Mouse (Mus musculus): ENCODE measurements at regions not wholly inside any gene's neighbourhood (a gene's known extent, or its start where the extent isn't known, plus 50 kb on each side); places are given as distances from the start of the nearest gene placed in this dataset.

DNA sequence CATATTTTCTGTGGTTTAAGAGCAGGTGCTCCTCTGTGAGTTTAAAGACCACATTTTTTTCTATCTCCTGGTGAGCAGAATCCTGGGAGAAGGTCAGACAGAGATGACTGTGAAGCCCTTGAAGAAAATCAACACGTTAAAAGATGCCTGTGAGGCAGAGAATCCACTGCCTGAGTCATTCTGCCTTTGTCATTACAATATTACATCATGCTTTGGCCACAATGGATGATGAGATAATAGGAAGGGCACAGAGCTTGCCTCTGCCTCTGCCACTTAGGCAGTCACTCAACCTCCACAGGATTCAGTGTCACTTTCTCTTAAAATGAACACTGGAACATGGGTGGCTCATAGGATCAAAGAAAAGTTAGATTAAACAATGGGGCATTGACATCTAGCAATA is 117.5 kb upstream of the Fggy start:
- Histone ChIP-seq H3K36me3 (ENCODE audit: control insufficient read depth, insufficient read depth, low read length) (no peaks in the 10 kb centered on the region), H3K4me3 (ENCODE audit: control insufficient read depth, low read depth, low read length) (no peak overlapping the region)

DNA sequence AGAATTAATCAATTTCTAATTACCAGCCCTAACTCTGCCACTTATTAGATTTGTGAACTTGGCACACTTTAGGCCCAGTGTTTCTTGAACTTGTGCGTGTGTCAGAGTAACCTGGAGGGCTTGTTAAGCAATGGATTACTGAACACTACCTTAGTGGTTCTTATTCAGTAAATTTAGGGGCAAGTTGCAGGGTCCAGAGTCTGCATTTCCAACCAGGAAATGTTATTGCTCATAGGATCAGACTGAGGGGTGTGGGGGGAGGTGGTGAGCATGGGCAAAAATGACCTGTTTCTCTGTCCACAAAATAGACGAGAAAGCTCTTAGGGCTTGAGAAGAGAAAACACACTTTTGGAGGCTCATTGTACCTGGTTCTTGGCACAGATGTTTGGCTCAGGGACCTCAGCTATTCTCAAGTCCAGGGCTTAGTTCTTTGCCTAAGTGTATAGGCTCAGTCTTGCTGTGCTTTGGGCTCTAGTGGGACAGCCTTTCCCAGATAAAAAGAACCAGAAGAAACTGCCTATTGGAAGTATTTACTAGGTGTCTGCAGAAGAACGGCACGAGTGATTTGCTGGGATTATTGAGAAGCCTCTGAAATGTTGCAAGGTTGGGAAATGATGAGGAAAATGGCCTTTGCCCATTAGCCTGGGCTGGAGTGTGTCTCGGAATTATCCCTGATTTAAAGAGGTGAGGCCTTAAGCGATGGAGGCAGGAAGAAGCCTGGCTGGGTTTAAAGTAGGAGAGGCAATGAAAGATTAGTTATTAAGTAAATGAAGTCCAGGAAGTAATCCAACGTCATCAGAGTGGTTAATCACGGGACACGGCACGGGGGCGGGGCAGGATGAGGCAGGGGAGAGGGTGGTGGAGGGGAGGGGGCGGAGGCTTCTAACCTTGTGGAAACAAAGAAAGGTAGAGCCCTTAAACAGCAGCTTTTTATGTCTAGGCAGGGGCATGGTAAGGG is 113.2 kb upstream of the Fggy start:
- Histone ChIP-seq H3K4me1 (ENCODE audit: control insufficient read depth, insufficient read depth, low read length) (no peaks in the 10 kb centered on the region), H3K36me3 (ENCODE audit: control insufficient read depth, insufficient read depth, low read length) (no peaks in the 10 kb centered on the region), H3K4me3 (ENCODE audit: control insufficient read depth, low read depth, low read length) (no peak overlapping the region), H3K27me3 (ENCODE audit: control insufficient read depth, insufficient read depth, low read length) (no peaks in the 10 kb centered on the region), H3K27ac (ENCODE audit: control insufficient read depth, insufficient read depth, low read depth, low read length) (no peak overlapping the region)
- TF ChIP-seq POLR2A (IDR thresholded peaks at IDR 0.05; ENCODE audit: control insufficient read depth, low read depth, low read length) (no peak), CTCF (IDR thresholded peaks at IDR 0.05; ENCODE audit: control insufficient read depth, insufficient read depth, insufficient replicate concordance, low read depth, low read length) (no peak)

More for the DNA sequence above, 117.5 kb upstream of the Fggy start:
- H3K27me3 ChIP-seq (ENCODE audit: control insufficient read depth, insufficient read depth, low read length) = no peaks in the 10 kb centered on the region
- no peak overlapping the region for H3K27ac ChIP-seq (ENCODE audit: control insufficient read depth, insufficient read depth, low read depth, low read length)
- H3K4me1 ChIP-seq (ENCODE audit: control insufficient read depth, insufficient read depth, low read length) = no peaks in the 10 kb centered on the region
- TF ChIP-seq CTCF (IDR thresholded peaks at IDR 0.05; ENCODE audit: control insufficient read depth, insufficient read depth, insufficient replicate concordance, low read depth, low read length) (no peak), POLR2A (IDR thresholded peaks at IDR 0.05; ENCODE audit: control insufficient read depth, low read depth, low read length) (no peak)

DNA sequence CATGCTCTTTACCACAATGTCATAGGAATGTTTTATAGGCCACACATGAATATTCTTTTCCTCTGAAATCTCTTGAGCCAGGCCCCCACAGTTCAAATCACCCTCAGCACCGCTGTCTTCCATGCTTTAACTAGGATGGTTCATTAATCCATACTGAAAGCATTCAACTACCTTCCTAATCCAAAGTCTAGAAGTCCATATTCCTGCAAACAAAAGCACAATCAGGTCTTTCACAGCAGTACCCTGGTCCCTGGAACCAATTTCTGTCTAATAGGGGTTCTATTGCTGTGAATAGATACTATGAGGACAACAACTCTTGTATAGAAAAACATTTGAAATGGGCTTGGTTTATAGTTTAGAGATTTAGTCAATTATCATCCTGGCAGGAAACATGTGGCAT is 107.0 kb upstream of the Fggy start:
- H3K36me3 ChIP-seq (ENCODE audit: control insufficient read depth, insufficient read depth, low read length) = no peaks in the 10 kb centered on the region
- TF ChIP-seq POLR2A (IDR thresholded peaks at IDR 0.05; ENCODE audit: control insufficient read depth, low read depth, low read length) (no peak), CTCF (IDR thresholded peaks at IDR 0.05; ENCODE audit: control insufficient read depth, insufficient read depth, insufficient replicate concordance, low read depth, low read length) (no peak)
- no peaks in the 10 kb centered on the region for H3K4me1 ChIP-seq (ENCODE audit: control insufficient read depth, insufficient read depth, low read length)
- H3K4me3 ChIP-seq (ENCODE audit: control insufficient read depth, low read depth, low read length) = no peak overlapping the region
- no peak overlapping the region for H3K27ac ChIP-seq (ENCODE audit: control insufficient read depth, insufficient read depth, low read depth, low read length)
- H3K27me3 ChIP-seq (ENCODE audit: control insufficient read depth, insufficient read depth, low read length) = no peaks in the 10 kb centered on the region

DNA sequence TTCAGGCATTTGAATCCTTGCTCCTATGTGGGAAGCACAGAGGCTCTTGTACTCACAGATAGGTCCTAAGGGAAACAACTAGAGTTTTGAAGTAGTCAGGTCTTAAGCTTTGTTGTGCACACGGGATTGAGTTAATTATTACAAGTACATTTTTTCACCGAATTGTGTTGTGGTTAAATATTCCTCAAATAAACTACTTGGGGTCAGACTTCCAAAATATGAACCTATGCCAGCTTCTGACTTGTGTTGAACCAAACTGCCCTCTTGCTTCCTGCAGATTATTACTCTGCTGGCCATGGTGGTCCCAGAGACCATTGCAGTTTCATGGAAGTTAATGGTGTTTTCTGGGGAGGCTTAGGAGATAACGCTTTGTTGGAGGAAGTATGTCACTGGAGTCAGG is 105.5 kb upstream of the Fggy start:
- no peaks in the 10 kb centered on the region for H3K36me3 ChIP-seq (ENCODE audit: control insufficient read depth, insufficient read depth, low read length)
- H3K27ac ChIP-seq (ENCODE audit: control insufficient read depth, insufficient read depth, low read depth, low read length) = no peak overlapping the region
- H3K27me3 ChIP-seq (ENCODE audit: control insufficient read depth, insufficient read depth, low read length) = no peaks in the 10 kb centered on the region
- H3K4me1 ChIP-seq (ENCODE audit: control insufficient read depth, insufficient read depth, low read length) = no peaks in the 10 kb centered on the region
- no peak for TF ChIP-seq CTCF (IDR thresholded peaks at IDR 0.05; ENCODE audit: control insufficient read depth, insufficient read depth, insufficient replicate concordance, low read depth, low read length)
- no peak for TF ChIP-seq POLR2A (IDR thresholded peaks at IDR 0.05; ENCODE audit: control insufficient read depth, low read depth, low read length)
- no peak overlapping the region for H3K4me3 ChIP-seq (ENCODE audit: control insufficient read depth, low read depth, low read length)

DNA sequence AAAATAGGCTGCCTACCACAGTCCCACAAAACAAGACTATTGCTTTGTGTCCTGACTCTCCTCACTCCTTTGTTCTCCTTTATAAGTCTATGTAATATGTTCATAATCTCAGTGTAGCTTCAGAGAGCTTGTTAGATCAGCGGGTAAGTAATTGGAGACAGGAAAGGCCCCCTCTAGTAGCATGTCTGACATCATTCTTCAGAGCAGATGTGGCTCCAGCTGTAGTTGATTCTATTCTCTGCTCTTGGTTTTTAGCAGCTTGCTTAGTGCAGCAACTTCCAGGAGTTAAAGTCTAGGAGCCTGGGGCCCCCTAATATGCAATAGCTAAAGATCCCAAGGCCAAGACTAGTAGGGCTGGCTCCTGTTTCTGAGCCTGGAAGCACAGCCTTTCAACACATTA is 101.0 kb upstream of the Fggy start:
- TF ChIP-seq POLR2A (IDR thresholded peaks at IDR 0.05; ENCODE audit: control insufficient read depth, low read depth, low read length) (no peak), CTCF (IDR thresholded peaks at IDR 0.05; ENCODE audit: control insufficient read depth, insufficient read depth, insufficient replicate concordance, low read depth, low read length) (no peak)
- no peaks in the 10 kb centered on the region for H3K4me1 ChIP-seq (ENCODE audit: control insufficient read depth, insufficient read depth, low read length)

DNA sequence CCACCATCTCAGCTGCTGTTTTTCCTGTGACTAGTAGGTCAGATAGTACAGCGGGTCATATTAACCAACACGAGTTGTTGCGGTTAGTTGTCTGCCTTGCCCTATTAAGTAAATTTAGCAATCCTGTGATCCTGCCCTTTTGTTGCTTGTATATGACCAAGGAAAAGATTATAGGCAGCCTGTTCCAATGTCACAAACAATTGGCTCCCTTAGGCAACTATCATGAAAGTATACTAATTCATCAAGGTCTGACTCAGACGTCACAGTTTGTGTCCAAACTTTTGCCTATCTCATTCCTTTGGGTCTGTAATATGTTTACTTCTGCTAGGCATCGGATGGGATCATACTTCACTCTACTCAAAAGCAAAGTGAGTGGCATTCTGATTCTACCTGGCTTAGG is 100.4 kb upstream of the Fggy start:
- Histone ChIP-seq H3K36me3 (ENCODE audit: control insufficient read depth, insufficient read depth, low read length) (no peaks in the 10 kb centered on the region), H3K4me3 (ENCODE audit: control insufficient read depth, low read depth, low read length) (no peak overlapping the region), H3K27ac (ENCODE audit: control insufficient read depth, insufficient read depth, low read depth, low read length) (no peak overlapping the region), H3K4me1 (ENCODE audit: control insufficient read depth, insufficient read depth, low read length) (no peaks in the 10 kb centered on the region), H3K27me3 (ENCODE audit: control insufficient read depth, insufficient read depth, low read length) (no peaks in the 10 kb centered on the region)
- TF ChIP-seq POLR2A (IDR thresholded peaks at IDR 0.05; ENCODE audit: control insufficient read depth, low read depth, low read length) = no peak
- TF ChIP-seq CTCF (IDR thresholded peaks at IDR 0.05; ENCODE audit: control insufficient read depth, insufficient read depth, insufficient replicate concordance, low read depth, low read length) = no peak

More for the DNA sequence above, 101.0 kb upstream of the Fggy start:
- Histone ChIP-seq H3K4me3 (ENCODE audit: control insufficient read depth, low read depth, low read length) (no peak overlapping the region), H3K27me3 (ENCODE audit: control insufficient read depth, insufficient read depth, low read length) (no peaks in the 10 kb centered on the region), H3K36me3 (ENCODE audit: control insufficient read depth, insufficient read depth, low read length) (no peaks in the 10 kb centered on the region), H3K27ac (ENCODE audit: control insufficient read depth, insufficient read depth, low read depth, low read length) (no peak overlapping the region)

DNA sequence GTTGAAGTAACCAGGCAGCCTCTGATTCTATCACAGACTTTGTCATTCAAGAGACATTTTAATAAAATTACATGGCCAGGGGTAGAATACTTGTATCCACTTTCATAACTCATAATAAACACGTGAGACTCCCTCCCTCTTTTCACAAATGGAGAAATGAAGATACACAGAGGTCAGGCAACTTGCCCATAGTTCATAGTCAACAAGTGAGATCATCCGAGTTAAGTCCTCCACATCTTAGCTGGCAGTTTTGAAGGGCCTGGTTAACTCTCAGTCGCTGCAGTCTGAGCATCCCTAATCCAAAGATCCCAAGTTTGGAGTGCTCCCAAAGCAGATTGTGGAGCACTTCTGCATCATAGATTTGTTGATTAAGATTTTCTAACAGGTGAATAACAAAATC is 94.8 kb upstream of the Fggy start:
- Histone ChIP-seq H3K4me3 (ENCODE audit: control insufficient read depth, low read depth, low read length) (no peak overlapping the region), H3K27me3 (ENCODE audit: control insufficient read depth, insufficient read depth, low read length) (no peaks in the 10 kb centered on the region), H3K27ac (ENCODE audit: control insufficient read depth, insufficient read depth, low read depth, low read length) (no peak overlapping the region), H3K36me3 (ENCODE audit: control insufficient read depth, insufficient read depth, low read length) (no peaks in the 10 kb centered on the region), H3K4me1 (ENCODE audit: control insufficient read depth, insufficient read depth, low read length) (no peaks in the 10 kb centered on the region)
- TF ChIP-seq POLR2A (IDR thresholded peaks at IDR 0.05; ENCODE audit: control insufficient read depth, low read depth, low read length) = no peak
- TF ChIP-seq CTCF (IDR thresholded peaks at IDR 0.05; ENCODE audit: control insufficient read depth, insufficient read depth, insufficient replicate concordance, low read depth, low read length) = no peak

All from testis, adult 2 months (tissue).